In genomic region chr11:18874278-18875000, GRCm38 (mm10) we compare ENCODE assay signal across 8 mouse cellular contexts.
A peak's percentile ranks its signal among the peaks of the same experiment; 100 is the strongest.
DNase-seq lines count a peak whose midpoint lies in the region; ATAC-seq and TF ChIP-seq lines count a peak whose summit lies in the region.

No protein-coding gene starts in this region.

- H3K9ac ChIP-seq in kidney, embryonic 16.5 days (replicated peaks; ENCODE audit: low read length): peak overlapping the region; percentile 76
- H3K9ac ChIP-seq in hindbrain, embryonic 15.5 days: peak overlapping the region; percentile 35
- H3K9ac ChIP-seq in midbrain, postnatal 0 days (replicated peaks; ENCODE audit: low read length, poor library complexity, severe bottlenecking): no peak overlapping the region

- WGBS in kidney, embryonic 16.5 days: under 1% methylated on average over 18 of the region's 18 CpGs
- 2% methylated on average over 18 of the region's 18 CpGs for WGBS in hindbrain, embryonic 15.5 days
- WGBS in midbrain, postnatal 0 days: 5% methylated on average over 18 of the region's 18 CpGs

- DNase-seq in kidney, adult 9 months: no peak
- peak; percentile 55 for DNase-seq in brain, embryonic 14.5 days (ENCODE audit: low read depth)
- peak; percentile 81 for DNase-seq in midbrain, postnatal 0 days (ENCODE audit: low spot score)
- DNase-seq in left cerebral cortex, adult 8-10 months (ENCODE audit: low spot score in 2 of 2): no peak
- DNase-seq in gastrocnemius, postnatal 25 days: no peak
- DNase-seq in spleen, adult 12 weeks (ENCODE audit: low spot score): no peak

- no peak for ATAC-seq in kidney, embryonic 16.5 days (ENCODE audit: low FRiP score, low TSS enrichment)
- ATAC-seq in hindbrain, embryonic 15.5 days (ENCODE audit: low FRiP score, low read depth): peak; percentile 43; the same call in 1 of the 2 replicates
- ATAC-seq in midbrain, postnatal 0 days (ENCODE audit: low FRiP score): no peak

- peaks cover 45% of the 10 kb centered on the region for H3K4me1 ChIP-seq in kidney, embryonic 16.5 days (ENCODE audit: insufficient read depth, low read length)
- peaks cover 67% of the 10 kb centered on the region for H3K4me1 ChIP-seq in hindbrain, embryonic 15.5 days (replicated peaks)
- H3K4me1 ChIP-seq in midbrain, postnatal 0 days (ENCODE audit: insufficient read depth, low read length): no peaks in the 10 kb centered on the region

- H3K4me3 ChIP-seq in kidney, embryonic 16.5 days (ENCODE audit: low read length): peak overlapping the region; percentile 56
- H3K4me3 ChIP-seq in hindbrain, embryonic 15.5 days: peak overlapping the region; percentile 39
- H3K4me3 ChIP-seq in midbrain, postnatal 0 days (ENCODE audit: low read depth, low read length): no peak overlapping the region

- H3K9me3 ChIP-seq in kidney, embryonic 16.5 days (ENCODE audit: low read length): no peaks in the 10 kb centered on the region
- no peaks in the 10 kb centered on the region for H3K9me3 ChIP-seq in hindbrain, embryonic 15.5 days
- H3K9me3 ChIP-seq in midbrain, postnatal 0 days (ENCODE audit: low read length): no peaks in the 10 kb centered on the region

- TF ChIP-seq POLR2A in brain, embryonic 14.5 days (IDR thresholded peaks at IDR 0.05; ENCODE audit: borderline replicate concordance, extremely low read depth, insufficient read depth, insufficient read length, poor library complexity, severe bottlenecking): no peak

- no peaks in the 10 kb centered on the region for H3K36me3 ChIP-seq in kidney, embryonic 16.5 days (ENCODE audit: insufficient read depth, low read length)
- no peaks in the 10 kb centered on the region for H3K36me3 ChIP-seq in hindbrain, embryonic 15.5 days
- no peaks in the 10 kb centered on the region for H3K36me3 ChIP-seq in midbrain, postnatal 0 days (ENCODE audit: insufficient read depth, low read length)

- no peak for TF ChIP-seq CTCF in brain, embryonic 14.5 days (IDR thresholded peaks at IDR 0.05; ENCODE audit: borderline replicate concordance, extremely low read depth, insufficient read depth, insufficient read length)
- TF ChIP-seq CTCF in midbrain, postnatal 0 days (IDR thresholded peaks at IDR 0.05): no peak

- peaks cover 9% of the 10 kb centered on the region; the same call in 1 of the 2 replicates for H3K27me3 ChIP-seq in kidney, embryonic 16.5 days (ENCODE audit: insufficient read depth, low read length)
- H3K27me3 ChIP-seq in hindbrain, embryonic 15.5 days: no peaks in the 10 kb centered on the region
- peaks cover 14% of the 10 kb centered on the region for H3K27me3 ChIP-seq in midbrain, postnatal 0 days (ENCODE audit: insufficient read depth, low read length)

- H3K4me2 ChIP-seq in kidney, embryonic 16.5 days (replicated peaks; ENCODE audit: low read depth, low read length): peak overlapping the region; percentile 90
- H3K4me2 ChIP-seq in hindbrain, embryonic 15.5 days: peak overlapping the region; percentile 73
- 0 out of 2 replicates have a peak overlapping the region, but pooled peaks have one; percentile 20 for H3K4me2 ChIP-seq in midbrain, postnatal 0 days (ENCODE audit: low read depth, low read length, poor library complexity, severe bottlenecking)

- peak overlapping the region; percentile 93 for H3K27ac ChIP-seq in kidney, embryonic 16.5 days (ENCODE audit: low read length)
- H3K27ac ChIP-seq in hindbrain, embryonic 15.5 days (replicated peaks): peak overlapping the region; percentile 92
- H3K27ac ChIP-seq in midbrain, postnatal 0 days (ENCODE audit: low read depth, low read length): no peak overlapping the region

Comparison
In these comparisons a context has a peak if more than half of its experiments do, and no peak if none do; other contexts are left out.
1. H3K4me2 ChIP-seq: peak in every context shown above with its lines; median percentile 90 in kidney, embryonic 16.5 days; 73 in hindbrain, embryonic 15.5 days; 20 in midbrain, postnatal 0 days.
2. DNase-seq: peak in brain, embryonic 14.5 days (single experiment) and midbrain, postnatal 0 days (single experiment); none in kidney, adult 9 months (single experiment), left cerebral cortex, adult 8-10 months (0 of 2), gastrocnemius, postnatal 25 days (single experiment) and spleen, adult 12 weeks (single experiment).